Mouse (Mus musculus) granulocyte monocyte progenitor cell, adult 5-6 weeks (primary cell): Measurements from ENCODE around the gene Def6. TPM values are rescaled to one million over a fixed set of nuclear protein-coding genes. Genes with fewer than 3 reads are reported as not detected.
"Not testable (repeated sequence)": the region's sequence is repeated elsewhere in the genome, so short reads cannot be mapped to it uniquely, and the experiment has no call there.

ENCODE experiments used
- ATAC-seq: replicated peaks from 2 replicates; pipeline ENCODE4 v1.8.0; 2016; ENCODE audit warnings: mild to moderate bottlenecking, moderate TSS enrichment, inconsistent platforms; ENCODE audit not compliant: poor library complexity, severe bottlenecking
- total RNA-seq, 2 experiments: library from RNA; stranded (forward) in 1 of 2; stranded (reverse) in 1 of 2; fragments of 200-712, 200-1000 nt in 1 of 2; fragments of >200 nt in 1 of 2; fragmentation: Nextera tagmentation in 1 of 2; gene quantifications; 2 replicates each; pipeline ENCODE4 v1.2.3; 2014 to 2017

Gene Def6
- total RNA-seq, 2 experiments from 2014 or later = 57.9 to 142 TPM

GRCm38 (mm10) chr17:28205443-28205842 is 2.1 kb upstream of the Def6 start:
- ATAC-seq = no peak

- ATAC-seq = no peak; the same call in 1 of the 2 replicates
Measured at GRCm38 (mm10) chr17:28207092-28207491, 486 bp upstream of the Def6 start.

GRCm38 (mm10) chr17:28208314-28208612 is 685 bp downstream of the Def6 start:
- ATAC-seq = no peak

GRCm38 (mm10) chr17:28209457-28210110 is 2.0 kb downstream of the Def6 start:
- peak; percentile 51 for ATAC-seq

- ATAC-seq = peak; percentile 10; the same call in 1 of the 2 replicates
Measured at GRCm38 (mm10) chr17:28211921-28212341, 4.4 kb downstream of the Def6 start.

- no peak for ATAC-seq
Measured at GRCm38 (mm10) chr17:28212391-28212790, 4.8 kb downstream of the Def6 start.

- ATAC-seq = no peak
Measured at GRCm38 (mm10) chr17:28213236-28213635, 5.7 kb downstream of the Def6 start.

- ATAC-seq = no peak
Measured at GRCm38 (mm10) chr17:28216791-28217190, 9.2 kb downstream of the Def6 start.

GRCm38 (mm10) chr17:28217721-28218649 is 10.4 kb downstream of the Def6 start:
- peak; percentile 70 for ATAC-seq

GRCm38 (mm10) chr17:28222463-28222862 is 14.9 kb downstream of the Def6 start:
- ATAC-seq = not testable (repeated sequence)

- peak; percentile 82 for ATAC-seq
Measured at GRCm38 (mm10) chr17:28223561-28224391, 16.2 kb downstream of the Def6 start.

- no peak for ATAC-seq
Measured at GRCm38 (mm10) chr17:28224615-28225014, 17.0 kb downstream of the Def6 start.

GRCm38 (mm10) chr17:28226014-28226413 is 18.4 kb downstream of the Def6 start:
- peak; percentile 76 for ATAC-seq

- ATAC-seq = no peak
Measured at GRCm38 (mm10) chr17:28230486-28230885, 22.9 kb downstream of the Def6 start.

- no peak for ATAC-seq
Measured at GRCm38 (mm10) chr17:28231026-28231736, 23.6 kb downstream of the Def6 start.

GRCm38 (mm10) chr17:28232475-28233060 is 25.0 kb downstream of the Def6 start, which contains the start of gene Ppard:
Ppard (plus strand) TSS chr17:28232700.
- ATAC-seq = peak; percentile 89

GRCm38 (mm10) chr17:28233091-28233731 is 25.6 kb downstream of the Def6 start:
- peak; percentile 51 for ATAC-seq

- ATAC-seq = no peak
Measured at GRCm38 (mm10) chr17:28234641-28235040, 27.1 kb downstream of the Def6 start.

- ATAC-seq = no peak
Measured at GRCm38 (mm10) chr17:28235982-28236635, 28.5 kb downstream of the Def6 start.
